Mouse (Mus musculus) T-cell, adult 66 days (primary cell): ENCODE data around the gene Ulk4. TPM values are rescaled to one million over a fixed set of nuclear protein-coding genes. Genes with fewer than 3 reads are reported as not detected.

Experiments
- total RNA-seq, 2 experiments: library from RNA; stranded (reverse); gene quantifications; 3 replicates in 1 of 2; 4 replicates in 1 of 2; pipeline ENCODE4 v1.2.4; 2023

The Ulk4 gene
- total RNA-seq = 1 to 10 TPM in 1 of 2 experiments, under 1 TPM in 1; 0.30 to 1.1 TPM

DNA sequence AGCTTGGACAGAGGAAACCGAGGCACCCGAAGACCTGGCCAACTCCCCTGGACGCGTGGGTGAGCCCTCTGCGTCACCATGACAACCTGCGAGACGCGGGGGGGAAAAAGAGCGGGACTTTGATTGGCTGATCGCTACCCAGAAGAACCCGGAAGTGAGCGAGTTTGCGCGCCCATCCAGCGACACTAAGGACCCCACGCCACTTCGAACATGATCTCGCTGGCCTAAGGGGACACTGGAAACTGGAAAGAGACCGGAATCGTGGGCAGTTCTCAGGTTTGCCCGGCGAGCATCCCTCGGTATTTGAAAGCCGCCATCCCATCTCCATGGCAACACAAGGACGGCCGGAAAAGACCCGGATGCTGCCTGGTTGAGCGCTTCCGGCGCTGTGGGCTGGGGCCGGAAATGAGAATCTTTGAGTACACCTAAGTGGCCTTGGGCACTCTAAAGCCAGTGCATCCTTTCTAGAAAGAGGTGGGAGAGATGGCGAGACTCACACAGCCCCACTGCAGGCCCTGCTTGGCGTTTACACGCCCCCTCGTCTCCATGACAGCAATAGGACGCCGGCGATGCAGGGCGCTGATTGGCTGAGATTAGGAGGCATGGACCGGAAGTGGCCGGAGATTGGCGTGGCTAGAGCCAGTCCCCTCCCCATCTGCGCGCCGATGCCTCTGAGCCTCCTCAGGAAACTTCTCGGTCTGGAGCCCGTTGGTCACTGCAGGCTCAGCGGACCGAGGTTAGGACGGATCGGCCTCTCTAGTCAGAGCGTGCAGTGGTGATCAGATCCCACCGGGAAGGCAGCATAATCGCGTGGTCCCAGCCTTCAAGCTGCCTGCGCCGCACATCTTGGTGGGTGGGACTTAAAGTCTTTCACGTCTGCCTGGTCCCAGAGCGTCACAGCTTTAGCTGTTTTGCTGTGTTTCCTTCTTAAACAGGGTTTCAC is at the start of gene Ulk4:
TSS of gene Ulk4 (minus strand) at position 80 of the 943 bp plus-strand sequence.

DNA sequence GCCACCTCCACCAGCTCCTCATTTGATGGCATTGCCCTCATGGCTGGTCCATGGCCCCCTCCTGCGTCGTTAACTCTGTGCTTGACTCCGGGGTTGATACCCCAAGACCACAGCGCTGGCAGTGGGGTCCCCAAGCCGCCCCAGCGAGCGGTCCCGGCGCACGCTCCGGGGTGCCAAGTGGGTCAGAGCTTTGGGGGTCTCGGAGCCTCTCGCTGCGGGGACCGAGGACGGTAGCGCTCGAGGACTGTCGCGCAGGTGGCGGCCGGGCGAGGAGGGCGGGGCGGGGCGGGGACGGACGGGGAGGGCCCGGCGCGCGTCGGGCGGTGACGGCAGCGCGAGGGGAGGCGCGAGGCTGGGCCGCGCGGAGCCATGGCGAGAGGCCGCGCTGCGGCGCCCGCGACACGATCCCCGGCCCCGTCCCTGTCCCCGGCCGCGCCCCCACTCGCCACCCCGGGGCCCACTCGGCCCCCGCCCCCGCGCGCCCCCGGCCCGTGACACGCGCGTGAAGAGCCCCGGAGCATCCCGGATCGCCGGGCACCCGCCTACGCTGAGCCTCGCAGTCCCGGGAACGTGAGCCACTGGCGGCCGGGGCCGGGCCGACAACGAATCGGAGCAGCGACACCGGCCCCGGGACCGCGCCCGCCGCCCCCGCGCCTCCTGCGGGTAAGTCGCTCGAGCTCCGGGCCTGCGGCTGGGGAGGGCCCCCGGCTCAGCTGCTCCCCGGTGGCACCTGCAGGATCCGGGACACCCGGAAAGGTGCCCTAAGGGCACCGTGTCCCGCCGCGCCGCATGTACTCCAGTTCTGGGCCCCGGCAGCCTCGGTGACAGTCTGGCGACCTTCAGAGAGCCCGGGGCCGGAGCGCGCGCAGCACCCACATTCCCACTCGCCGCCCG is 20.4 kb upstream of the Ulk4 start, which contains the start of gene Trak1:
TSS of gene Trak1 (plus strand) at position 332 of the 894 bp plus-strand sequence.

DNA sequence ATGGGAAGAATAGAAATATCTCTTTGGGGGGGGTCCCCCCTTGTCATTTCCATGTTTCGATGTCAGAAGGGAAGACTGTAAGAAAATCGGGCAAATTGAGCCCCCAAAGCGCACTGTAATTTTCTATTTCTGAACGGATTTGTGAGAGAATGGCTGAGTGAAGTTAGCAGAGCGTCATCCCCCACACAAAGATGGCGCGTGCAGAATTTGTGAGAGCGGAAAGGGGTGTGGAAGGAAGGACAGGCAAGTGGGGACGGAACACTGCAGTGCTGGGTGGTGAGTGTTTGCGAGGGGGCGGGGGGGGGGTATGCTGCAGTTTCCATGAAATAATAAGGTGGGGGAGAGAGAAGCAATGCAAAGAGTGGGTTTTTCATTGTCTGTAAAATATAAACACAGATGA is 347.9 kb downstream of the Ulk4 start, which contains the start of gene Ctnnb1:
TSS of gene Ctnnb1 (plus strand) at position 136 of the 400 bp plus-strand sequence.

Other genes with a start within 250 kb of the Ulk4 start
- 100 to 1,000 TPM in 1 of 2 experiments, 10 to 100 TPM in 1; 95.4 to 101 TPM for gene Trak1, start 20.3 kb upstream of the Ulk4 start, total RNA-seq
- not detected for gene Cck, start 218.5 kb upstream of the Ulk4 start, total RNA-seq